Mouse (Mus musculus) embryonic facial prominence, embryonic 14.5 days (tissue): Measurements from ENCODE around the gene Cldnd2. TPM values are rescaled to one million over a fixed set of nuclear protein-coding genes. Genes with fewer than 3 reads are reported as not detected.

ENCODE experiments used
- ATAC-seq: fragments of 200-750 bp; cut with Nextera tagmentation; 2 replicates; pipeline ENCODE4 v1.8.0; 2017; ENCODE audit warnings: low read depth, moderate number of reproducible peaks, moderate TSS enrichment
- DNase-seq: peaks from one replicate; pipeline ENCODE4 v3.0.0-alpha.2; 2015; ENCODE audit warnings: low spot score
- H3K27ac ChIP-seq: fragments of 300-500 bp; sonication (generic); replicated peaks from 2 replicates; pipeline ENCODE4 v1.5.1; 2014; ENCODE audit warnings: low read depth, mild to moderate bottlenecking, low read length, moderate library complexity
- H3K27me3 ChIP-seq: fragments of 300-500 bp; sonication (generic); replicated peaks from 2 replicates; pipeline ENCODE4 v1.6.1; 2014; ENCODE audit warnings: low read length; ENCODE audit not compliant: control insufficient read depth, insufficient read depth
- H3K36me3 ChIP-seq: fragments of 300-500 bp; sonication (generic); 2 replicates; pipeline ENCODE4 v1.6.1; 2014; ENCODE audit warnings: low read length, mixed read lengths; ENCODE audit not compliant: control insufficient read depth, insufficient read depth
- H3K4me1 ChIP-seq: fragments of 300-500 bp; sonication (generic); 2 replicates; pipeline ENCODE4 v1.6.1; 2014; ENCODE audit warnings: antibody characterized with exemption, low read length; ENCODE audit not compliant: control insufficient read depth, insufficient read depth
- H3K4me2 ChIP-seq: fragments of 300-500 bp; sonication (generic); 2 replicates; pipeline ENCODE4 v1.6.1; 2014; ENCODE audit warnings: low read depth, mild to moderate bottlenecking, low read length, moderate library complexity, mixed read lengths
- H3K4me3 ChIP-seq: fragments of 300-500 bp; sonication (generic); 2 replicates; pipeline ENCODE4 v1.5.1; 2014; ENCODE audit warnings: low read depth, mild to moderate bottlenecking, low read length
- H3K9ac ChIP-seq: fragments of 300-500 bp; sonication (generic); 2 replicates; pipeline ENCODE4 v1.6.1; 2014; ENCODE audit warnings: low read depth, mild to moderate bottlenecking, low read length, moderate library complexity, mixed read lengths
- H3K9me3 ChIP-seq: fragments of 300-500 bp; sonication (generic); 2 replicates; pipeline ENCODE4 v1.6.1; 2016; ENCODE audit warnings: low read length; ENCODE audit not compliant: control insufficient read depth
- WGBS: fragments of 180-500 bp; shearing (Covaris S2); extraction: QIAGEN DNeasy Blood & Tissue Kit; methylation state at CpG from one replicate; pipeline ENCODE4 v1.1.7; 2014; 5-methylcytosine and 5-hydroxymethylcytosine counted together
- polyA plus RNA-seq: library from polyadenylated mRNA; unstranded; fragments of >200 nt; fragmentation: Nextera tagmentation; extraction: Ambion mirVana; gene quantifications from 2 replicates; pipeline ENCODE4 v1.2.1, GENCODE M21; 2014

The Cldnd2 gene
- polyA plus RNA-seq, 1 experiment from 2014 or later, result not detected

- H3K4me1 ChIP-seq, result peaks cover 12% of the 10 kb centered on the region
- no peak overlapping the region for H3K27ac ChIP-seq
- no peaks in the 10 kb centered on the region for H3K27me3 ChIP-seq
- no peak for DNase-seq
- no peaks in the 10 kb centered on the region for H3K9me3 ChIP-seq
- no peak for ATAC-seq
- no peaks in the 10 kb centered on the region for H3K36me3 ChIP-seq
- H3K4me3 ChIP-seq, result no peak overlapping the region
- H3K9ac ChIP-seq, result no peak overlapping the region
- H3K4me2 ChIP-seq, result no peak overlapping the region
- WGBS, result 84% methylated on average over 3 of the region's 3 CpGs
Measured at GRCm38 (mm10) chr7:43441071-43441470, 489 bp downstream of the Cldnd2 start.

GRCm38 (mm10) chr7:43442684-43443083 lies 2.1 kb downstream of the Cldnd2 start:
- H3K9me3 ChIP-seq, result no peaks in the 10 kb centered on the region
- H3K4me2 ChIP-seq, result peak overlapping the region; percentile 76
- H3K27me3 ChIP-seq, result no peaks in the 10 kb centered on the region
- no peaks in the 10 kb centered on the region for H3K36me3 ChIP-seq
- ATAC-seq, result no peak
- peak overlapping the region; percentile 56 for H3K4me3 ChIP-seq
- H3K4me1 ChIP-seq, result peaks cover 12% of the 10 kb centered on the region
- peak overlapping the region; percentile 96 for H3K27ac ChIP-seq
- peak overlapping the region; percentile 65 for H3K9ac ChIP-seq
- peak; percentile 13 for DNase-seq
- 16% methylated on average over 9 of the region's 9 CpGs for WGBS

GRCm38 (mm10) chr7:43443126-43443916 lies 2.7 kb downstream of the Cldnd2 start:
- peak overlapping the region; percentile 96 for H3K27ac ChIP-seq
- peak overlapping the region; percentile 65 for H3K9ac ChIP-seq
- no peaks in the 10 kb centered on the region for H3K9me3 ChIP-seq
- H3K4me1 ChIP-seq, result peaks cover 12% of the 10 kb centered on the region
- no peaks in the 10 kb centered on the region for H3K27me3 ChIP-seq
- under 1% methylated on average over 36 of the region's 36 CpGs for WGBS
- DNase-seq (peak; percentile 87), ATAC-seq (peak; percentile 92)
- peak overlapping the region; percentile 56 for H3K4me3 ChIP-seq
- no peaks in the 10 kb centered on the region for H3K36me3 ChIP-seq
- H3K4me2 ChIP-seq, result peak overlapping the region; percentile 76

- no peaks in the 10 kb centered on the region for H3K27me3 ChIP-seq
- H3K9ac ChIP-seq, result peak within 1 kb of the TSS; percentile 69
- peak within 1 kb of the TSS; percentile 76 for H3K4me2 ChIP-seq
- H3K36me3 ChIP-seq, result no peaks in the 10 kb centered on the region
- peak; percentile 98 for ATAC-seq
- peak; percentile 98 for DNase-seq
- H3K4me3 ChIP-seq, result peak within 1 kb of the TSS; percentile 56
- H3K27ac ChIP-seq, result peak within 1 kb of the TSS; percentile 96
- H3K9me3 ChIP-seq, result no peaks in the 10 kb centered on the region
- peaks cover 12% of the 10 kb centered on the region for H3K4me1 ChIP-seq
- WGBS, result 0% methylated on average over 27 of the region's 27 CpGs
Measured at GRCm38 (mm10) chr7:43443917-43444293, 3.3 kb downstream of the Cldnd2 start, which contains the start of the genes Etfb and Gm45233. Gene Etfb (plus strand): TSS chr7:43444083. Gene Gm45233 (plus strand): TSS chr7:43444128.

GRCm38 (mm10) chr7:43447801-43448200 lies 7.2 kb downstream of the Cldnd2 start:
- Histone ChIP-seq H3K4me3 (no peak overlapping the region), H3K36me3 (peaks cover 7% of the 10 kb centered on the region), H3K4me1 (peaks cover 10% of the 10 kb centered on the region), H3K27ac (no peak overlapping the region), H3K9ac (no peak overlapping the region), H3K27me3 (no peaks in the 10 kb centered on the region), H3K9me3 (no peaks in the 10 kb centered on the region), H3K4me2 (no peak overlapping the region)
- DNase-seq, result no peak
- 89% methylated on average over 4 of the region's 4 CpGs for WGBS
- ATAC-seq, result no peak

- H3K9ac ChIP-seq, result no peak overlapping the region
- no peak for ATAC-seq
Measured at GRCm38 (mm10) chr7:43448246-43448645, 7.7 kb downstream of the Cldnd2 start.

GRCm38 (mm10) chr7:43449811-43450210 lies 9.2 kb downstream of the Cldnd2 start:
- no peak for ATAC-seq
- 92% methylated on average over 2 of the region's 2 CpGs for WGBS
- H3K4me2 ChIP-seq, result no peak overlapping the region

More at GRCm38 (mm10) chr7:43448246-43448645, 7.7 kb downstream of the Cldnd2 start:
- H3K27ac ChIP-seq, result no peak overlapping the region
- H3K27me3 ChIP-seq, result no peaks in the 10 kb centered on the region
- H3K4me3 ChIP-seq, result no peak overlapping the region
- 88% methylated on average over 2 of the region's 3 CpGs for WGBS
- H3K9me3 ChIP-seq, result no peaks in the 10 kb centered on the region
- H3K4me2 ChIP-seq, result no peak overlapping the region
- peaks cover 11% of the 10 kb centered on the region for H3K36me3 ChIP-seq
- peaks cover 9% of the 10 kb centered on the region for H3K4me1 ChIP-seq
- no peak for DNase-seq

GRCm38 (mm10) chr7:43451726-43452125 lies 11.1 kb downstream of the Cldnd2 start:
- ATAC-seq (no peak), DNase-seq (no peak)
- Histone ChIP-seq H3K27ac (no peak overlapping the region), H3K27me3 (no peaks in the 10 kb centered on the region), H3K4me2 (no peak overlapping the region), H3K9ac (no peak overlapping the region), H3K4me3 (no peak overlapping the region), H3K36me3 (peaks cover 45% of the 10 kb centered on the region), H3K9me3 (no peaks in the 10 kb centered on the region), H3K4me1 (no peaks in the 10 kb centered on the region)
- whole genome bisulfite sequencing, result 94% methylated on average over 11 of the region's 11 CpGs

More at GRCm38 (mm10) chr7:43449811-43450210, 9.2 kb downstream of the Cldnd2 start:
- H3K27me3 ChIP-seq, result no peaks in the 10 kb centered on the region
- H3K9me3 ChIP-seq, result no peaks in the 10 kb centered on the region
- H3K27ac ChIP-seq, result no peak overlapping the region
- no peak for DNase-seq
- no peak overlapping the region for H3K9ac ChIP-seq
- no peak overlapping the region for H3K4me3 ChIP-seq
- H3K4me1 ChIP-seq, result peaks cover 2% of the 10 kb centered on the region
- peaks cover 27% of the 10 kb centered on the region for H3K36me3 ChIP-seq

GRCm38 (mm10) chr7:43452609-43453008 lies 12.0 kb downstream of the Cldnd2 start:
- no peak overlapping the region for H3K27ac ChIP-seq
- no peak overlapping the region for H3K4me2 ChIP-seq
- DNase-seq (no peak), ATAC-seq (no peak)
- peaks cover 52% of the 10 kb centered on the region for H3K36me3 ChIP-seq
- no peaks in the 10 kb centered on the region for H3K9me3 ChIP-seq
- H3K27me3 ChIP-seq, result no peaks in the 10 kb centered on the region
- WGBS, result 41% methylated on average over 3 of the region's 4 CpGs
- no peak overlapping the region for H3K4me3 ChIP-seq
- no peaks in the 10 kb centered on the region for H3K4me1 ChIP-seq
- no peak overlapping the region for H3K9ac ChIP-seq
